Mouse (Mus musculus) right cerebral cortex, adult 18-20 months (tissue): ENCODE measurements at regions not wholly inside any gene's neighbourhood (a gene's known extent, or its start where the extent isn't known, plus 50 kb on each side); places are given as distances from the start of the nearest gene placed in this dataset.

Source experiments
- DNase-seq: peaks from one replicate; pipeline ENCODE4 v3.0.0; 2022; ENCODE audit warnings: mixed read lengths

DNA sequence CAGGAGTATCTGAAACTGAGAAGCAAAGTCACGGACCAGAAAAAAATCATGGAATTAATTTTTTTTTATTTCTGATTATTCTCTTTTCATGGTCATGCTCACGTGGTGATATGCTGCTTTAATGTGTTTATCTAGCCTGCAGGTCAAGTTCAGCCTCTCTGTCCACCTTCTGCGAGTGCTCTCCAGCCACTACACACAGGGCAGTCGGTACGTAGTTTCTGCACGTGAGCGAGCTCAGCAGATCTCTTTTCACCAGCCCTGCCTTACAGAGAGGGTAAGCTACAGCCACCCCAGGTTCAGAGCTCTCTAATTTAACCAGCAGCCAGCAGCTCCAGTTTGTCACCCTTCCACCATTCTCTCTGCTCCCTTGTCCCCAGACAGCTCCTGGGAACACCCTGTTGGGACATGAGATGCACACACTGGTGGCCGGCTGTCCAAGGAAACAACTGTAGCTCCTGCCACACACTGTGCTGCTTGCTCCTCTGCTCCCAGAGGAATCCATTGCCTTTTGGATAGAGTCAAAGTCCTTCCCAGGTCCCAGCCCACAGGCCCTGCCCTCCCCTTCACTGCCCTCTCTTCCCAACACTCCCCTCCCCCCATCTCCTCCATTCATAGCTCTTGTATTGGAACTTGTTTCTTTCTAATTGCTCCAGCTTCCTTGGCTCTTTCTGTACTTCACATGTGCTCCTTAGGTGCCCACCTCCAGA is 97.7 kb upstream of the Sall1 start:
- DNase-seq: no peak

GRCm38 (mm10) chr8:89139876-89140275 is 95.9 kb upstream of the Sall1 start:
- DNase-seq: no peak

DNA sequence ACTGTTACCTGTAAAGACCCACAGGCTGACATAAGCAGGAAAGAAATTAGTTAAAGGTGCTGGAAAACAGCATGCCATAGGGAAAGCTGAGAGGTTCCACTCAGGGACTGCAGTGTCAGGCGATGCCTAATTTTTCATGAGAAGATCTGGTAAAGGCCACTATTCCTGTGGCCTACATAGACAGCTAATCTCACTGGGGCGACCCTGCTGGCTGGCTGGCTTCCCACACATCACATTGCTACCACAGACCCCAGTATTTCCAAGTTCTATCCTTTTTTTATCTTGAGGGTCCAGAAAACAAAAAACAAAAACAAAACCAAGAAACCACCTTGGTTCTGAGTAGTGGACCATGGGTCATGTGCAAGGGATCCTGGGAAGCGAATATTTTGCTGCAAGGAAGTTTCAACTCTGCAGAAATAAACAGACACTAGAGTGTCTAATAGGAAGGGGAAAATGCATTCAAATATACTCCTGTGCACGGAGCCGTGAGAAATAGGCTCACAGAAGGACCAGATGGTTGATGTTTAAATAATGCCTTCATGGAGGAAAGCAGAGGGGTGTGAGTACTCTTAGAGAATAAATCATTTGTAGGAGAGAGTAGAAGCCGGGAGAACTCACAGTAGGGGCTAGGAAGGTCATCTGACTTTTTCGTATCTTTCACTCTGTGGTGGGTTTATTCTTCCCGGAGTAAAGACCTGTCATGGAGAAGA is 94.6 kb upstream of the Sall1 start:
- no peak for DNase-seq

- no peak for DNase-seq
These were observed 90.9 kb upstream of the Sall1 start for GRCm38 (mm10) chr8:89134581-89135484.

DNA sequence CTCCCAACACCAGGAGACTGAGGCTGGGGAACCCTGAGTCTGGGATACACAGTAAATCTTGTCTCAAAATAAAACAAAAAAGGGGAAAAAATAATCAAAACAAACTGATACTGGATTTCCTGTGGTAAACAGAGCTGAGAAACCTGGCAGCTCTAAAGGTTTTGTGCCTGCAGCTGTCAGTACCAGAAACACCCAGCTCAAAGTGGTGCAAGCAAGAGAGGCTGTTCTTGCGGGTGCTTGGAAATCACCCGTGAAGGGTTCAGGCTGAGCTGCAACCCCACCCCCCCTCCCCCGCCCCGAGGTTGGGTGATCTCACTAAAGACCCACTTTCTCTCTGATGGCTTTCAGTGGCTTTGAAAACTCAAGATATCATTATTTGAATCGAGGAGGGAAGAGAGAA is 90.1 kb upstream of the Sall1 start:
- DNase-seq: no peak

DNA sequence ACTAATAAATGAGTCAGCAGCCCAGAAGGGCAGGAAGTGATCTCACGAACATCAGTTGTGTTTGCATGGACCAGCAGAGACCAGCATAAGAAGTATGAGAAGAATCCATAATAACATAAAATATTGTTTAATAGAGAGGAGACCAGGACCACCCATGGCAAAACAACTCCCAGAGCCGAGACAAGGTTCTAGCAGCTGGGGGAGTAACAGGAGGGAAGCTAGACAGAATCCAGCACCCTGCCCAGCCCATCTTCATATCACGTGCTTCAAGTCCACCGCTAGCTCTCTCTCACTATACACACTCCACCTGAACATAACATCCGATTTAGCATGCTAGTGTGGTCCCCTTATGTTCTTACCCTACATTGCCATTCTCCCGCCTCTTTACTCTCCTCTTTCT is 77.1 kb upstream of the Sall1 start:
- DNase-seq: no peak

DNA sequence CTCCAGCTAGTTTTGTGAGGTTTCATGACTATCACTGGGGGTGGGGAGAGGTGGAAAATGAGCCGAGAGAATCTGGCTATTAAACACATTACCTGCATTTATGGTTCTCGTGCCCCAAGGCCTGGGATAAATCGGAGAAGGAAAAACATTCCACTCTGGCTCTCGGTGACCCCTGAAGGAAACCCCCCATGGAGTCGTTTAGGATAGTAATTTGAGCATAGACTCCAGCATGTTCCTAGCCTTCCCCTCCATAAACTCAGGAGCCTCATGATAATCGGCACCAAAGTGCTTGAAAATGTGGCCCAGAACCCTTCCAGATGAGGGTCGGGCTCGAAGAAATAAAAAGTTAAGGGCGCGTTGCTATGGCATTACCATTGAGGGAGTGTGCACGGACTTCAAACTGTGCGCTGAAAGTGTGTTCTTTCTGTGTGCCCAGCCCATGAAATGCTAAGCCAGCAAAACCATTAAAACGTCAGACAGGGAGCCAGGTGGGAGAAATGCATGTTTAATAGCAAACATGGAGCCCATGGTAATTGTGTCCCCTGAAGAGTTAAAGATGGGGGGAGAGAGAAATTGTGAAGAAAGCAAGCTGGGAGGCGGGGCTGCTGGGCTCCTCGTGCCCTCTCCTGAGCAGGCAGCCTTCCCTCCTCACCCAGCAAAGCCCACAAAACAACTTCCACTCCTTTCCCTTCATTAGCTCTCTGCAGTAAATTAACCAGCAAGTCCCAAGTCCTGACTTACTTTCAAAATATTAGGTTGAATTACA is 64.1 kb upstream of the Sall1 start:
- no peak for DNase-seq

DNA sequence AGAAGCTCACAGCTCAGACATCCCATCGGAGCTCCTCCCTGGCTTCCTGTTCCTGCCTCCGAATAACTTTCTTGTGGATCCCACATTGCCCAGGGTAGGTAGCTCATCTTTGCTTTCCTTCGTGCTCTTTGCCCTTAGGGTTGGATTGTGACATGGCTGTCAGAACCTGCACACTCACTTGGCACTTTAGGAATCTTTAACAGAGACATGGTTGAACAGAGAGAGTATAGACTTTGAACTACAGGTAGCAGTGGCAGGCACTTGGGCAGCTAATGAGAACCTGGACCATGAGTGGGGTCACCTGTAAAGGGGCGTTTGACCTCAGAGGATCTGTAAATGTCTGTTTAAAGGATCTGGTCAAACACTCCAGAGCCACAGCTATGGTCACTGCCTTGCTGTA is 62.4 kb upstream of the Sall1 start:
- DNase-seq: no peak

- DNase-seq: no peak
These were observed 53.4 kb upstream of the Sall1 start for GRCm38 (mm10) chr8:89097396-89097795.
